Mouse (Mus musculus) testis, adult 2 months (tissue): ENCODE measurements around the gene Pard3b.

Experiments used
- CTCF ChIP-seq: fragments of 200-500 bp; IDR thresholded peaks from 2 replicates; pipeline ENCODE4 v1.5.1; 2012; ENCODE audit warnings: low read depth, mild to moderate bottlenecking, inconsistent platforms, low read length, moderate library complexity; ENCODE audit not compliant: control insufficient read depth, insufficient read depth, insufficient replicate concordance
- POLR2A ChIP-seq: fragments of 200-500 bp; IDR thresholded peaks from 2 replicates; pipeline ENCODE4 v1.6.1; 2012; ENCODE audit warnings: low read depth, mild to moderate bottlenecking, inconsistent platforms, low read length, moderate library complexity; ENCODE audit not compliant: control insufficient read depth

GRCm38 (mm10) chr1:62201686-62202257 is 563.1 kb downstream of the Pard3b start:
- TF ChIP-seq CTCF, result no peak
- TF ChIP-seq POLR2A, result no peak
